Mouse (Mus musculus) midbrain, postnatal 0 days (tissue): ENCODE measurements at regions not wholly inside any gene's neighbourhood (a gene's known extent, or its start where the extent isn't known, plus 50 kb on each side); places are given as distances from the start of the nearest gene placed in this dataset.

Experiments used
- ATAC-seq: fragments of 200-750 bp; cut with Nextera tagmentation; 2 replicates; pipeline ENCODE4 v1.8.0; 2017; ENCODE audit warnings: moderate number of reproducible peaks, mild to moderate bottlenecking, moderate TSS enrichment, moderate library complexity; ENCODE audit not compliant: low FRiP score
- DNase-seq: peaks from one replicate; pipeline ENCODE4 v3.0.0-alpha.2; 2015; ENCODE audit warnings: low spot score
- H3K27ac ChIP-seq: fragments of 300-500 bp; sonication (generic); 2 replicates; pipeline ENCODE4 v1.5.1; 2014; ENCODE audit warnings: low read depth, mild to moderate bottlenecking, low read length, mixed read lengths
- H3K27me3 ChIP-seq: fragments of 300-500 bp; sonication (generic); 2 replicates; pipeline ENCODE4 v1.6.1; 2014; ENCODE audit warnings: low read length, control low read depth, mixed read lengths; ENCODE audit not compliant: insufficient read depth
- H3K36me3 ChIP-seq: fragments of 300-500 bp; sonication (generic); 2 replicates; pipeline ENCODE4 v1.6.1; 2014; ENCODE audit warnings: low read length, control low read depth, mixed read lengths; ENCODE audit not compliant: insufficient read depth
- H3K4me1 ChIP-seq: fragments of 300-500 bp; sonication (generic); 2 replicates; pipeline ENCODE4 v1.6.1; 2014; ENCODE audit warnings: mild to moderate bottlenecking, control low read depth, antibody characterized with exemption, low read length, mixed read lengths; ENCODE audit not compliant: insufficient read depth
- H3K4me2 ChIP-seq: fragments of 300-500 bp; sonication (generic); 2 replicates; pipeline ENCODE4 v1.6.1; 2014; ENCODE audit warnings: low read depth, mild to moderate bottlenecking, low read length, mixed read lengths; ENCODE audit not compliant: poor library complexity, severe bottlenecking
- H3K4me3 ChIP-seq: fragments of 300-500 bp; sonication (generic); 2 replicates; pipeline ENCODE4 v1.5.1; 2014; ENCODE audit warnings: low read depth, mild to moderate bottlenecking, low read length, moderate library complexity
- H3K9ac ChIP-seq: fragments of 300-500 bp; sonication (generic); replicated peaks from 2 replicates; pipeline ENCODE4 v1.6.1; 2014; ENCODE audit warnings: mild to moderate bottlenecking, low read length, moderate library complexity, mixed read lengths; ENCODE audit not compliant: poor library complexity, severe bottlenecking
- H3K9me3 ChIP-seq: fragments of 300-500 bp; sonication (generic); 2 replicates; pipeline ENCODE4 v1.6.1; 2016; ENCODE audit warnings: low read length, control low read depth
- CTCF ChIP-seq: IDR thresholded peaks from 2 replicates; pipeline ENCODE4 v1.5.1; 2016; ENCODE audit warnings: antibody characterized with exemption, mild to moderate bottlenecking
- WGBS: fragments of 180-500 bp; shearing (Covaris S2); extraction: QIAGEN DNeasy Blood & Tissue Kit; methylation state at CpG from one replicate; pipeline ENCODE4 v1.1.7; 2014; 5-methylcytosine and 5-hydroxymethylcytosine counted together

- no peaks in the 10 kb centered on the region for H3K4me1 ChIP-seq
- no peak overlapping the region for H3K27ac ChIP-seq
- H3K4me3 ChIP-seq, result no peak overlapping the region
- H3K27me3 ChIP-seq, result no peaks in the 10 kb centered on the region
- no peak overlapping the region for H3K4me2 ChIP-seq
- no peak overlapping the region for H3K9ac ChIP-seq
- no peak for ATAC-seq
- 81% methylated on average over 3 of the region's 3 CpGs for WGBS
- TF ChIP-seq CTCF, result no peak
- no peaks in the 10 kb centered on the region for H3K9me3 ChIP-seq
- DNase-seq, result no peak
- H3K36me3 ChIP-seq, result no peaks in the 10 kb centered on the region
These were observed 164.3 kb upstream of the Atp1b1 start for GRCm38 (mm10) chr1:164622417-164622816.

- Histone ChIP-seq H3K27ac (no peak overlapping the region), H3K4me2 (no peak overlapping the region), H3K27me3 (no peaks in the 10 kb centered on the region), H3K4me3 (no peak overlapping the region), H3K9me3 (no peaks in the 10 kb centered on the region), H3K36me3 (no peaks in the 10 kb centered on the region), H3K9ac (no peak overlapping the region), H3K4me1 (no peaks in the 10 kb centered on the region)
- ATAC-seq, result no peak
- no peak for DNase-seq
- WGBS, result 83% methylated on average over 1 of the region's 1 CpGs
- no peak for TF ChIP-seq CTCF
These were observed 162.0 kb upstream of the Atp1b1 start for GRCm38 (mm10) chr1:164620129-164620528.

DNA sequence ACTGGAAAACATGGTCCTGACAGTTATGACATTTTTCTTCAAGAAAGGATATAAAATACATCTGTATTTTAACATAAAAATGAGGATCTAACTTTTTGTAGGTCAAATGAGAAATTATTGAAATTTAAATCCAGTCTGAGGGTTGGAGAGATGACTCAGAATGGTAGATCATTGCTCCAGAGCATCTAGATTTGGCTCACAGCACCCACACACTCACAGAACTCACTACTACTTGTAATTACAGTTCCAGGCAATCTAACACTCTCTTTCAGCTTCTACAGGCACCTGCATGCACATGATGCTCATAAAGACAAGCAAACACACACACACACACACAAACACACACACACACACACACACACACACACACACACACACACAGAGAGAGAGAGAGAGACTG, 159.7 kb upstream of the Atp1b1 start:
- no peak for ATAC-seq

DNA sequence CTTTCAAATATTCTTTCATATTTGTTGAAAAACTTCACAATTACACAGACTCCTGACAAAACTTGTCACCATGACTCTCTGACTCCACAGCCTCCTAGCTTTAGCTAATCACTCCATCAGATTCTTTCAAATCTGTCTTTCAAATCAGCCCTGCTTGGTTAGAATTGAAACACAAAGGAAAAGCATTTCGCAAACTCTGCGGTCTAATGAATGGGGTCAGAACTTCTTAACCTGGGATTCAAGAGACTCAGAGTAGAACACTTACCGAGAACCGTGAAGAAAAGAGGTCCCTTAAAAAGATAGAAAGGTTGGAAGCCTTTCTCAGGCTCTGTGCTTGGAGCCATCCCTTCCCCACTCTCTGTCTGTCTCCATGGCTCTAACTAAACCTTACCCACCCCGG, 148.9 kb upstream of the Atp1b1 start:
- H3K36me3 ChIP-seq, result no peaks in the 10 kb centered on the region
- H3K27ac ChIP-seq, result no peak overlapping the region
- H3K4me2 ChIP-seq, result no peak overlapping the region
- WGBS, result 44% methylated on average over 5 of the region's 5 CpGs
- ATAC-seq (no peak), DNase-seq (no peak)
- H3K4me3 ChIP-seq, result no peak overlapping the region
- H3K4me1 ChIP-seq, result no peaks in the 10 kb centered on the region; the same call in 1 of the 2 replicates
- no peak overlapping the region for H3K9ac ChIP-seq
- no peak for TF ChIP-seq CTCF
- no peaks in the 10 kb centered on the region for H3K9me3 ChIP-seq
- H3K27me3 ChIP-seq, result no peaks in the 10 kb centered on the region

More for the DNA sequence above, 159.7 kb upstream of the Atp1b1 start:
- Histone ChIP-seq H3K36me3 (no peaks in the 10 kb centered on the region), H3K27me3 (no peaks in the 10 kb centered on the region), H3K4me1 (no peaks in the 10 kb centered on the region), H3K27ac (no peak overlapping the region), H3K4me2 (no peak overlapping the region), H3K9me3 (no peaks in the 10 kb centered on the region), H3K9ac (no peak overlapping the region), H3K4me3 (no peak overlapping the region)
- no peak for TF ChIP-seq CTCF
- DNase-seq, result no peak

GRCm38 (mm10) chr1:164606141-164606754, 148.1 kb upstream of the Atp1b1 start:
- Histone ChIP-seq H3K4me3 (no peak overlapping the region), H3K4me1 (no peaks in the 10 kb centered on the region; the same call in 1 of the 2 replicates), H3K4me2 (no peak overlapping the region), H3K9me3 (no peaks in the 10 kb centered on the region), H3K27ac (no peak overlapping the region; the same call in 1 of the 2 replicates), H3K27me3 (no peaks in the 10 kb centered on the region), H3K9ac (no peak overlapping the region), H3K36me3 (no peaks in the 10 kb centered on the region)
- DNase-seq (peak; percentile 7), ATAC-seq (no peak)
- 27% methylated on average over 8 of the region's 8 CpGs for WGBS
- TF ChIP-seq CTCF, result no peak

DNA sequence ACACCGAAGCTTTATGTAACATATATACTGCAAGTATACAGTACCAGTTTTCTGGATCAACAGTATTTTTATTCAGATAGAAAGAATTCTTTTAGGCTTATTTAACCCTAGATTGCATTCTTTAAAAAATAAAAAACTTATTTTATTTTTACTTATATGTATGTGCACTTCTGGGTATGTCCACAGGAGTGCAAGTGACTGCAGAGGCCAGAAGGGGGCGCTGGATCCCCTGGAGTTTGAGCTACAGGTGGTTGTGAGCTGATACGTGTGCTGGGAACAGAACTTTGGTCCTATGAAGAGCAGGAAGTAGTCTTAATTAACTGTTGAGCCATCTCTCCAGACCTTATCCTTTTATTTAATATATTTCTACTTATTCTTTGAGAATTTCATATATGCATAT, 145.3 kb upstream of the Atp1b1 start:
- no peak overlapping the region for H3K27ac ChIP-seq
- WGBS, result 72% methylated on average over 3 of the region's 3 CpGs
- no peak overlapping the region for H3K4me2 ChIP-seq
- no peaks in the 10 kb centered on the region for H3K27me3 ChIP-seq
- H3K36me3 ChIP-seq, result no peaks in the 10 kb centered on the region
- no peak overlapping the region for H3K9ac ChIP-seq
- no peaks in the 10 kb centered on the region; the same call in 1 of the 2 replicates for H3K4me1 ChIP-seq
- no peak overlapping the region for H3K4me3 ChIP-seq
- no peak for TF ChIP-seq CTCF
- DNase-seq, result no peak
- ATAC-seq, result no peak
- no peaks in the 10 kb centered on the region for H3K9me3 ChIP-seq
